Mouse (Mus musculus) neural tube, embryonic 12.5 days (tissue): ENCODE data around the gene Cst9. TPM values are rescaled to one million over a fixed set of nuclear protein-coding genes. Genes with fewer than 3 reads are reported as not detected.

ENCODE experiments used
- ATAC-seq: fragments of 200-750 bp; cut with Nextera tagmentation; 2 replicates; pipeline ENCODE4 v1.8.0; 2017; ENCODE audit warnings: low read depth, mild to moderate bottlenecking, moderate TSS enrichment, moderate library complexity; ENCODE audit not compliant: low FRiP score
- H3K27ac ChIP-seq: fragments of 300-500 bp; sonication (generic); 2 replicates; pipeline ENCODE4 v1.5.1; 2016
- H3K27me3 ChIP-seq: fragments of 300-500 bp; sonication (generic); replicated peaks from 2 replicates; pipeline ENCODE4 v1.6.1; 2016; ENCODE audit warnings: mild to moderate bottlenecking
- H3K36me3 ChIP-seq: fragments of 300-500 bp; sonication (generic); 2 replicates; pipeline ENCODE4 v1.6.1; 2016; ENCODE audit warnings: mild to moderate bottlenecking
- H3K4me1 ChIP-seq: fragments of 300-500 bp; sonication (generic); 2 replicates; pipeline ENCODE4 v1.6.1; 2016
- H3K4me2 ChIP-seq: fragments of 300-500 bp; sonication (generic); replicated peaks from 2 replicates; pipeline ENCODE4 v1.6.1; 2016; ENCODE audit warnings: mild to moderate bottlenecking
- H3K4me3 ChIP-seq: fragments of 300-500 bp; sonication (generic); 2 replicates; pipeline ENCODE4 v1.5.1; 2016
- H3K9ac ChIP-seq: fragments of 300-500 bp; sonication (generic); 2 replicates; pipeline ENCODE4 v1.6.1; 2016; ENCODE audit warnings: mild to moderate bottlenecking
- H3K9me3 ChIP-seq: fragments of 300-500 bp; sonication (generic); 2 replicates; pipeline ENCODE4 v1.6.1; 2016; ENCODE audit warnings: mild to moderate bottlenecking
- WGBS: fragments of 180-500 bp; shearing (Covaris S2); methylation state at CpG from one replicate; pipeline ENCODE4 v1.1.7; 2016; 5-methylcytosine and 5-hydroxymethylcytosine counted together
- polyA plus RNA-seq: library from polyadenylated mRNA; unstranded; fragments of >200 nt; fragmentation: Nextera tagmentation; extraction: Ambion mirVana; gene quantifications from 2 replicates; pipeline ENCODE4 v1.2.1, GENCODE M21; 2016

Cst9 gene
- not detected in 2 replicates for polyA plus RNA-seq

DNA sequence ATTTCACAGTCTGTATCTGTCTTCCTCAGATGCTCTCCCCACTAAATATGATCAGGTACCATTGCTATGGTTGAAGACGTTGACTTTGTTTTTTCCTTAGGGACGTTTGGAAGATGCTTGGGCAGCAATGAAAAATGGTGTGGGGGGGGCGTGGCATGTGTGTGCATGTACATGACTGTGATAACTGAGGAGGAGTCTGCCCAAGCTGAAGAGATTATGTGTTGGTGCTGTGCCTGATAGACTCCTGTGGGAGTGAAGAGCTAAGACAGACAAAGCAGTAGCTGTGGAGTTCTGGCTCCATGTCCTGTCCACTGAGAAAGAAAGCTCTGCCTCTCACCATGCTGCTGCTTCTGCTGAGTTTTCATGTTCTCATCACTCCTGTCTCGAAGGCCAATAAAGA lies at the start of gene Cst9:
Gene Cst9 (plus strand): TSS at position 236 of the 400 bp plus-strand sequence.
- Histone ChIP-seq H3K4me3 (no peak within 1 kb of the TSS), H3K36me3 (no peaks in the 10 kb centered on the region), H3K27me3 (no peaks in the 10 kb centered on the region), H3K9ac (no peak within 1 kb of the TSS), H3K4me2 (no peak within 1 kb of the TSS), H3K4me1 (no peaks in the 10 kb centered on the region), H3K9me3 (no peaks in the 10 kb centered on the region), H3K27ac (no peak within 1 kb of the TSS)
- ATAC-seq: no peak
- 75% methylated on average over 4 of the region's 4 CpGs for WGBS

GRCm38 (mm10) chr2:148789142-148789541 lies 45.8 kb upstream of the Cst9 start, which contains the start of gene Cst12:
Gene Cst12 (plus strand): TSS chr2:148789361.
- no peak within 1 kb of the TSS for H3K4me2 ChIP-seq
- ATAC-seq: no peak
- no peak within 1 kb of the TSS for H3K4me3 ChIP-seq
- 91% methylated on average over 6 of the region's 6 CpGs for WGBS
- no peaks in the 10 kb centered on the region for H3K36me3 ChIP-seq
- H3K9me3 ChIP-seq: no peaks in the 10 kb centered on the region
- no peak within 1 kb of the TSS for H3K9ac ChIP-seq
- no peaks in the 10 kb centered on the region for H3K4me1 ChIP-seq
- no peaks in the 10 kb centered on the region for H3K27me3 ChIP-seq
- H3K27ac ChIP-seq: no peak within 1 kb of the TSS

GRCm38 (mm10) chr2:148798485-148798884 lies 36.5 kb upstream of the Cst9 start, which contains the start of gene Cst8:
Gene Cst8 (plus strand): TSS chr2:148798785.
- Histone ChIP-seq H3K4me3 (no peak within 1 kb of the TSS), H3K27ac (no peak within 1 kb of the TSS), H3K4me1 (no peaks in the 10 kb centered on the region), H3K9me3 (no peaks in the 10 kb centered on the region), H3K4me2 (no peak within 1 kb of the TSS), H3K9ac (no peak within 1 kb of the TSS), H3K27me3 (no peaks in the 10 kb centered on the region), H3K36me3 (no peaks in the 10 kb centered on the region)
- ATAC-seq: no peak
- 89% methylated on average over 1 of the region's 1 CpGs for WGBS

- 76% methylated on average over 3 of the region's 3 CpGs for WGBS
- no peak overlapping the region for H3K27ac ChIP-seq
Measured at GRCm38 (mm10) chr2:148801491-148801921, 33.4 kb upstream of the Cst9 start.

GRCm38 (mm10) chr2:148806696-148807095 lies 28.3 kb upstream of the Cst9 start:
- H3K9me3 ChIP-seq: no peaks in the 10 kb centered on the region
- H3K9ac ChIP-seq: no peak overlapping the region
- H3K27me3 ChIP-seq: no peaks in the 10 kb centered on the region
- 75% methylated on average over 6 of the region's 6 CpGs for WGBS
- no peak overlapping the region for H3K4me3 ChIP-seq
- H3K4me1 ChIP-seq: no peaks in the 10 kb centered on the region
- ATAC-seq: no peak
- no peaks in the 10 kb centered on the region for H3K36me3 ChIP-seq
- H3K27ac ChIP-seq: no peak overlapping the region
- no peak overlapping the region for H3K4me2 ChIP-seq

More at GRCm38 (mm10) chr2:148801491-148801921, 33.4 kb upstream of the Cst9 start:
- H3K36me3 ChIP-seq: no peaks in the 10 kb centered on the region
- H3K27me3 ChIP-seq: no peaks in the 10 kb centered on the region
- no peak overlapping the region for H3K9ac ChIP-seq
- no peak overlapping the region for H3K4me3 ChIP-seq
- no peaks in the 10 kb centered on the region for H3K4me1 ChIP-seq
- H3K9me3 ChIP-seq: no peaks in the 10 kb centered on the region
- ATAC-seq: no peak
- no peak overlapping the region for H3K4me2 ChIP-seq

- no peaks in the 10 kb centered on the region for H3K9me3 ChIP-seq
- no peak for ATAC-seq
Measured at GRCm38 (mm10) chr2:148819909-148820308, 15.0 kb upstream of the Cst9 start, which contains the start of gene Cst13. Gene Cst13 (plus strand): TSS chr2:148820081.

DNA sequence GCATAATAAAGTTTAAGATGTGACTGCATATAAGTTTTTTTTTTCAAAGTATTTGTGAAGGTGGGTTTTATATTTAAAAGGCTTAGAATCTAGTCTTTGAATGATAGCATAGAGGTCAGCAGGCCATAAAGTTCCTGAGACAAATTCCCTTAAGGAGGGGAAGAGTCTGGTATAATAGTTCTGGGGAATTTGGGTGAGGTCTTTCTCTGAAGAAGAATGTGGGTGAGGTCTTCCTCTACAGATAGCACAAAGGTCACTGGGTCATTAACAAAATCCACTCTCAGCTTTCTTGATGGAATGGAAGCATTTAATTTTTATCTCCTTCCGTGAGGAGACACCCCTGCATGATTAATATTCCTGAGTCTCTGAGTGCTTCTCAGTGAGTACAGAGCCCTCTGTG lies 9.0 kb upstream of the Cst9 start:
- H3K27ac ChIP-seq: no peak overlapping the region
- H3K4me3 ChIP-seq: no peak overlapping the region
- WGBS: 74% methylated on average over 1 of the region's 1 CpGs
- no peaks in the 10 kb centered on the region for H3K4me1 ChIP-seq
- no peaks in the 10 kb centered on the region for H3K9me3 ChIP-seq
- no peak overlapping the region for H3K9ac ChIP-seq
- no peak for ATAC-seq
- H3K4me2 ChIP-seq: no peak overlapping the region
- no peaks in the 10 kb centered on the region for H3K36me3 ChIP-seq
- H3K27me3 ChIP-seq: no peaks in the 10 kb centered on the region

More at GRCm38 (mm10) chr2:148819909-148820308, 15.0 kb upstream of the Cst9 start, which contains the start of gene Cst13:
- H3K4me1 ChIP-seq: no peaks in the 10 kb centered on the region
- H3K4me2 ChIP-seq: no peak within 1 kb of the TSS
- no peaks in the 10 kb centered on the region for H3K36me3 ChIP-seq
- no peak within 1 kb of the TSS for H3K4me3 ChIP-seq
- no peak within 1 kb of the TSS for H3K9ac ChIP-seq
- H3K27me3 ChIP-seq: no peaks in the 10 kb centered on the region
- no peak within 1 kb of the TSS for H3K27ac ChIP-seq

- no peak overlapping the region for H3K4me3 ChIP-seq
- H3K27me3 ChIP-seq: no peaks in the 10 kb centered on the region
- H3K36me3 ChIP-seq: no peaks in the 10 kb centered on the region
- no peaks in the 10 kb centered on the region for H3K9me3 ChIP-seq
- ATAC-seq: no peak
- WGBS: 91% methylated on average over 5 of the region's 5 CpGs
- H3K4me1 ChIP-seq: no peaks in the 10 kb centered on the region
- no peak overlapping the region for H3K27ac ChIP-seq
- H3K9ac ChIP-seq: no peak overlapping the region
- no peak overlapping the region for H3K4me2 ChIP-seq
Measured at GRCm38 (mm10) chr2:148838075-148838777, 3.3 kb downstream of the Cst9 start.

DNA sequence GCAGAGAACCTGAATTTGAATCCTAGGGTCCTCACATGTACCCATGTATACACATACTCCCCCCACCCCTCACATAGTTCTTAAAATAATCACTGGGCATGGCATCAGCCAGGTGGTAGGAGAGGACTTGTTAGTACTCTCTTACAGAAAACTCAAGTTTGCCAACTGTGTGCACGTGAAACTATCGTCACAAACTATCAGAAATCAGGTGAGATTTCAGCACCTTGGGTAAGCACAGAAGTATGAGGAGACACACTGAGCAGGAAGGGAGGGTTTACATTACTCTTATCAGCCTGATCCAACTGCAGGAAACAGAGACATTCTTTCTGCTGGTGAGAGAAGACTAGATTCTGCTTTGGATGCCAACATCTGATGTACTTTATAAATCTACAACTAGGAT lies 4.3 kb downstream of the Cst9 start:
- H3K27me3 ChIP-seq: no peaks in the 10 kb centered on the region
- ATAC-seq: no peak
- no peak overlapping the region for H3K27ac ChIP-seq
- no peak overlapping the region for H3K4me2 ChIP-seq
- no peak overlapping the region for H3K9ac ChIP-seq
- no peaks in the 10 kb centered on the region for H3K9me3 ChIP-seq
- H3K4me3 ChIP-seq: no peak overlapping the region
- WGBS: 91% methylated on average over 2 of the region's 2 CpGs
- H3K36me3 ChIP-seq: no peaks in the 10 kb centered on the region
- H3K4me1 ChIP-seq: no peaks in the 10 kb centered on the region

- peak; percentile 78 for ATAC-seq
- Histone ChIP-seq H3K9ac (no peak overlapping the region), H3K4me2 (no peak overlapping the region), H3K9me3 (no peaks in the 10 kb centered on the region), H3K36me3 (no peaks in the 10 kb centered on the region), H3K27me3 (no peaks in the 10 kb centered on the region), H3K27ac (no peak overlapping the region), H3K4me3 (no peak overlapping the region), H3K4me1 (no peaks in the 10 kb centered on the region)
- 48% methylated on average over 8 of the region's 8 CpGs for WGBS
Measured at GRCm38 (mm10) chr2:148851116-148851906, 16.4 kb downstream of the Cst9 start.

DNA sequence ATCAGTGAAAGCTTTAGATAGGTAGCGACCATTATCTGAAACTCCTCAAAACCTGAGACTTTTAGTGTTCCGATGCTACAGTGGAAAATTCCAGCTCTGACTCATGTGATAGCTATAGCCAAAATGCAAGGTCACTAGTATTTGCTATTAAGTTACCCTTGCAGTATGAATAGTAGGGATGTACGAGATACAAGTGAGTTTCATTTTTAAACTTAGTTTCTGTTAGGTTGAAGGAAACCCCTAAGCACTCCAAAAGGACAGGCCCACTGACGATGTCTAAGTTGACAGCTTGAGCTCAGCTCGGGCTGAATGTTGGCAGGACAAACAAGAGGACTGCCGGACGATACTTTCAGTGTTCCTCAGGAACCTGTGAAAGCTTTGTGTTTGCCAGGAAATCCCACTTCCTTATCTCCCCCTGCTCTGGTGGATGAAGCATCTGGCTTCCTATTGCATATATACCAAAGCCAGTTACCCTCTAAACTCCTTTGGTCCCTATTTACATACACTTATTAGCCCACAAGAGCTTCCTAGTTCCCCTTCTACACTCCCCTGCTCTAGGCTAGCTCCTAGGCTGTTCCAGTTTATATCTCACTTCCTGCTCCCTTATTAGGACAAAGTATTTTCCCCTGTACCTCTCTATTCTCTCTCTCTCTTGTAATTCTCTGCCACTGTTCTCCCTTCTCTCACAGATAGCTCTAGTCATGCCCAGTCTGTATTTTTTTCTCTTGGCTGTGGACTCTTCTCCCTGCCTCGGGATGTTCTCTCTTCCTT lies 21.9 kb downstream of the Cst9 start:
- ATAC-seq: no peak
- Histone ChIP-seq H3K9ac (no peak overlapping the region), H3K4me3 (no peak overlapping the region), H3K27ac (no peak overlapping the region), H3K9me3 (no peaks in the 10 kb centered on the region), H3K36me3 (no peaks in the 10 kb centered on the region), H3K4me1 (no peaks in the 10 kb centered on the region), H3K4me2 (no peak overlapping the region), H3K27me3 (no peaks in the 10 kb centered on the region)
- WGBS: 79% methylated on average over 8 of the region's 8 CpGs

GRCm38 (mm10) chr2:148857506-148857905 lies 22.6 kb downstream of the Cst9 start:
- ATAC-seq: no peak
- WGBS: 86% methylated on average over 4 of the region's 4 CpGs
- Histone ChIP-seq H3K9me3 (no peaks in the 10 kb centered on the region), H3K27ac (no peak overlapping the region), H3K4me2 (no peak overlapping the region), H3K4me3 (no peak overlapping the region), H3K9ac (no peak overlapping the region), H3K27me3 (no peaks in the 10 kb centered on the region), H3K4me1 (no peaks in the 10 kb centered on the region), H3K36me3 (no peaks in the 10 kb centered on the region)
